Mouse (Mus musculus): ENCODE measurements around the gene Gm20388. TPM values are rescaled to one million over a fixed set of nuclear protein-coding genes. Genes with fewer than 3 reads are reported as not detected.

The Gm20388 gene
- total RNA-seq, 2 experiments from 2014 or later = 5.8 TPM; not detected in 1

- DNase-seq = no peak
Observed at GRCm38 (mm10) chr8:122527937-122528336, 2617.3 kb downstream of the Gm20388 start.

GRCm38 (mm10) chr8:122529159-122529558 lies 2618.5 kb downstream of the Gm20388 start:
- no peak for DNase-seq

- DNase-seq = peak; percentile 46
Observed at GRCm38 (mm10) chr8:122531312-122531711, 2620.7 kb downstream of the Gm20388 start.

- peak; percentile 49 for DNase-seq
Observed at GRCm38 (mm10) chr8:122537033-122537432, 2626.4 kb downstream of the Gm20388 start.

- no peak for DNase-seq
Observed at GRCm38 (mm10) chr8:122537812-122538211, 2627.2 kb downstream of the Gm20388 start.

GRCm38 (mm10) chr8:122538310-122539076 lies 2627.9 kb downstream of the Gm20388 start:
- no peak for DNase-seq

- no peak for DNase-seq
Observed at GRCm38 (mm10) chr8:122544138-122544537, 2633.5 kb downstream of the Gm20388 start.

GRCm38 (mm10) chr8:122546066-122546755 lies 2635.6 kb downstream of the Gm20388 start:
- DNase-seq = no peak

- peak; percentile 78 for DNase-seq
Observed at GRCm38 (mm10) chr8:122546811-122547453, 2636.3 kb downstream of the Gm20388 start.

GRCm38 (mm10) chr8:122547815-122548214 lies 2637.2 kb downstream of the Gm20388 start:
- peak; percentile 38 for DNase-seq

- DNase-seq = no peak
Observed at GRCm38 (mm10) chr8:122548331-122548730, 2637.7 kb downstream of the Gm20388 start.

- no peak for DNase-seq
Observed at GRCm38 (mm10) chr8:122548891-122549439, 2638.3 kb downstream of the Gm20388 start.

- DNase-seq = peak; percentile 75
Observed at GRCm38 (mm10) chr8:122550234-122550994, 2639.8 kb downstream of the Gm20388 start.

- no peak for DNase-seq
Observed at GRCm38 (mm10) chr8:122550995-122551264, 2640.3 kb downstream of the Gm20388 start.

- peak; percentile 96 for DNase-seq
Observed at GRCm38 (mm10) chr8:122551265-122552051, 2640.8 kb downstream of the Gm20388 start, which contains the start of gene Piezo1. Piezo1 (minus strand) TSS chr8:122551329.

- no peak for DNase-seq
Observed at GRCm38 (mm10) chr8:122554786-122555185, 2644.1 kb downstream of the Gm20388 start.

- peak; percentile 61 for DNase-seq
Observed at GRCm38 (mm10) chr8:122556030-122557009, 2645.7 kb downstream of the Gm20388 start.

GRCm38 (mm10) chr8:122557248-122558038 lies 2646.8 kb downstream of the Gm20388 start:
- no peak for DNase-seq

GRCm38 (mm10) chr8:122558671-122559349 lies 2648.2 kb downstream of the Gm20388 start:
- DNase-seq = no peak

All from heart, postnatal 4 days (tissue).